Mouse (Mus musculus) spleen, adult 2 months (tissue): ENCODE data around the gene Dnah6.

Source experiments
- CTCF ChIP-seq: fragments of 200-500 bp; IDR thresholded peaks from 2 replicates; pipeline ENCODE4 v1.5.1; 2011; ENCODE audit warnings: mild to moderate bottlenecking, inconsistent platforms; ENCODE audit not compliant: insufficient read depth, insufficient read length, insufficient replicate concordance; ENCODE audit errors: extremely low read depth
- POLR2A ChIP-seq: fragments of 200-500 bp; IDR thresholded peaks from 2 replicates; pipeline ENCODE4 v1.6.1; 2011; ENCODE audit warnings: low read depth, low read length, inconsistent platforms

DNA sequence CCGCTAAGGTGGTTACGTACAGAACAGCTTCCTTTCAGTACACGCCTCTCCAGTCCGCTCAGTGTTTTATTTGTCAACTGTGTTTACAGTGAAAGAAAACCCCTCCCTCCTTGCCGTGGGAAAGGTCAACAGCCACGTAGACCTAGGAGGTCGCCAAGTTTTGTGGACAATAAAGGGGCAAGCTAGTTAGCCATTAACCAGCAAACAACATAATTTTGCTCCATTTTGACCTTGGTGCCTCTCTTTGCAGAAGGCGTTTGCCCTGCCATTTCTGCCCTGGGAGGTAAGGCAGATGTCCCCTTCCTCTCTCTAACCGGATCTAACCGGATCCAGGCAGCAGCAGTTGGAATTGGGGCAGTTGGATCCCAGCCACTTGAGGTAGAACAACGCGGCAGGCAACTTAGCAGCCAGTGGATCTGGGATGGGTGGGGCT, 10.7 kb upstream of the Dnah6 start:
- no peak for TF ChIP-seq CTCF
- no peak for TF ChIP-seq POLR2A
